Mouse (Mus musculus) cerebellum, adult 9-11 months (tissue): Measurements from ENCODE around the gene Olfr1299.

Experiments used
- DNase-seq: peaks from one replicate; pipeline ENCODE4 v3.0.0; 2022

Olfr1299 gene

DNA sequence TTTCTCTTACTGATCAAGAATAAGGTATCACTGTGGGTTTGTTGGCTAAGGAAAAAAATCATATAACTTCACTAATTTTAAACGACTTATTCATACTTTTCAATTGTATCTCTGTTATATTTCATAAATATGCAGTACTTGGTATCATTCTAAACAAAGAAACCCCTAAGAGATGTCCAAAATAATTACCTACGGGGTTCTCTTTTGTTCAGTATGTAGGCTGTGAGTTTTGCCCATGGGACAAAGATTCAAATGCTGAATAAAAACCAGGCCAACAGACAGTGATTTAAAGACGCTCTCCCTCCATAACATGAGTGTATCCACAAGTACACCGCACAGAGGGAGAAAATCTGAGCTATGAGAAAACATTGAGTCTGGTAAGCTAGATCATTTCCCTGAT is at the start of gene Olfr1299:
Olfr1299 (plus strand) TSS at position 301 of the 400 bp plus-strand sequence.
- no peak for DNase-seq

DNA sequence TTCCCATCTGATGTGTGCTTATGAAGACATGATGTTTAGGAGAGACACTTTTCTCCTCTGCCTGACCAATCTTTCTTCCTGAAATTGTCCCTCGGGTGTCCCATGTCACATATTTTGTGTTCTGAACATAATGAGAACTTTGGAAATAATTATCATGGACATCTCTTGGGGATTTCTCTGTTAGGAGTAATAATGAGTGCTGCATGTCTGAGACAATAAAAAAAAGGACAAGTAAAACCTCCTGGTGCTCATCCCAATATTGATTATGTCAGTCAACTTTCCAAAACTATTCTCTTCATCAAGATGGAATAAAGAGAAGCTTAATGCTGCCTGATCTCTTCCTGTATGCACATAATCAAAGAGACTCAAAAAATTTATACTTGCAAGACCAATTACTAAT is 34.8 kb upstream of the Olfr1299 start, which contains the start of gene Olfr1297:
Olfr1297 (minus strand) TSS at position 101 of the 400 bp plus-strand sequence.
- no peak for DNase-seq

DNA sequence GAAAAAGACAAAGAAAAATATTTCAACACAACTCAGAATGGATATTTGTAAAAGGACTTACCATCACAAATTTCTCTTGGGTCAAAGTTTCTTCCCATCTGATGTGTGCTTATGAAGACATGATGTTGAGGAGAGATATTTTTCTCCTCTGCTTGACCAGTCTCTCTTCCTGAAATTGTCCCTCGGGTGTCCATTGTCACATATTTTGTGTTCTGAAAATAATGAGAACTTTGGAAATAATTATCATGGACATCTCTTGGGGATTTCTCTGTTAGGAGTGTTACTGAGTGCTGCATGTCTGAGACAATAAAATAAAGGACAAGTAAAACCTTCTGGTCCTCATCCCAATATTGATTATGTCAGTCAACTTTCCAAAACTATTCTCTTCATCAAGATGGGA is 12.1 kb upstream of the Olfr1299 start, which contains the start of gene Olfr1298:
Olfr1298 (minus strand) TSS at position 101 of the 400 bp plus-strand sequence.
- DNase-seq, result no peak
